Mouse (Mus musculus) stomach, embryonic 15.5 days (tissue): ENCODE results near the gene Olfr1229. TPM values are rescaled to one million over a fixed set of nuclear protein-coding genes. Genes with fewer than 3 reads are reported as not detected.

ENCODE experiments used
- ATAC-seq: fragments of 200-750 bp; cut with Nextera tagmentation; 2 replicates; pipeline ENCODE4 v1.8.0; 2017; ENCODE audit warnings: low read depth, moderate number of reproducible peaks, moderate TSS enrichment; ENCODE audit not compliant: insufficient read depth, low FRiP score
- H3K27ac ChIP-seq: fragments of 300-500 bp; sonication (generic); 2 replicates; pipeline ENCODE4 v1.5.1; 2015; ENCODE audit warnings: mild to moderate bottlenecking, inconsistent platforms
- H3K27me3 ChIP-seq: fragments of 300-500 bp; sonication (generic); replicated peaks from 2 replicates; pipeline ENCODE4 v1.6.1; 2015; ENCODE audit warnings: inconsistent platforms
- H3K36me3 ChIP-seq: fragments of 300-500 bp; sonication (generic); 2 replicates; pipeline ENCODE4 v1.6.1; 2015; ENCODE audit warnings: inconsistent platforms
- H3K4me1 ChIP-seq: fragments of 300-500 bp; sonication (generic); 2 replicates; pipeline ENCODE4 v1.6.1; 2015; ENCODE audit warnings: inconsistent platforms
- H3K4me2 ChIP-seq: fragments of 300-500 bp; sonication (generic); 2 replicates; pipeline ENCODE4 v1.6.1; 2015; ENCODE audit warnings: mild to moderate bottlenecking, inconsistent platforms
- H3K4me3 ChIP-seq: fragments of 300-500 bp; sonication (generic); replicated peaks from 2 replicates; pipeline ENCODE4 v1.5.1; 2015; ENCODE audit warnings: inconsistent platforms
- H3K9ac ChIP-seq: fragments of 300-500 bp; sonication (generic); 2 replicates; pipeline ENCODE4 v1.6.1; 2015; ENCODE audit warnings: inconsistent platforms
- H3K9me3 ChIP-seq: fragments of 300-500 bp; sonication (generic); 2 replicates; pipeline ENCODE4 v1.6.1; 2016; ENCODE audit warnings: inconsistent platforms
- WGBS: fragments of 180-500 bp; shearing (Covaris S2); methylation state at CpG from one replicate; pipeline ENCODE4 v1.1.7; 2015; 5-methylcytosine and 5-hydroxymethylcytosine counted together
- polyA plus RNA-seq: library from polyadenylated mRNA; unstranded; fragments of >200 nt; fragmentation: Nextera tagmentation; extraction: Ambion mirVana; gene quantifications from 2 replicates; pipeline ENCODE4 v1.2.1, GENCODE M21; 2015

Olfr1229 gene
- polyA plus RNA-seq, result not detected in 2 replicates

GRCm38 (mm10) chr2:89287914-89288313 is at the start of gene Olfr1229:
TSS of gene Olfr1229 (minus strand) at chr2:89288014.
- H3K36me3 ChIP-seq, result no peaks in the 10 kb centered on the region
- ATAC-seq, result no peak
- H3K9ac ChIP-seq, result no peak within 1 kb of the TSS
- no peak within 1 kb of the TSS for H3K4me3 ChIP-seq
- H3K27ac ChIP-seq, result no peak within 1 kb of the TSS
- WGBS, result 69% methylated on average over 2 of the region's 2 CpGs
- H3K27me3 ChIP-seq, result no peaks in the 10 kb centered on the region
- H3K4me1 ChIP-seq, result no peaks in the 10 kb centered on the region
- no peaks in the 10 kb centered on the region for H3K9me3 ChIP-seq
- no peak within 1 kb of the TSS for H3K4me2 ChIP-seq

GRCm38 (mm10) chr2:89329575-89329974 is 41.8 kb upstream of the Olfr1229 start, which contains the start of gene Olfr1232:
TSS of gene Olfr1232 (minus strand) at chr2:89329675.
- Histone ChIP-seq H3K4me3 (no peak within 1 kb of the TSS), H3K4me2 (no peak within 1 kb of the TSS), H3K27ac (no peak within 1 kb of the TSS), H3K9ac (no peak within 1 kb of the TSS), H3K27me3 (no peaks in the 10 kb centered on the region), H3K4me1 (no peaks in the 10 kb centered on the region), H3K36me3 (no peaks in the 10 kb centered on the region), H3K9me3 (no peaks in the 10 kb centered on the region)
- no peak for ATAC-seq

GRCm38 (mm10) chr2:89306974-89307373 is 19.2 kb upstream of the Olfr1229 start, which contains the start of gene Olfr1231:
TSS of gene Olfr1231 (minus strand) at chr2:89307074.
- H3K9me3 ChIP-seq, result no peaks in the 10 kb centered on the region
- 74% methylated on average over 2 of the region's 2 CpGs for WGBS
- H3K4me2 ChIP-seq, result no peak within 1 kb of the TSS
- H3K9ac ChIP-seq, result no peak within 1 kb of the TSS
- H3K4me3 ChIP-seq, result no peak within 1 kb of the TSS
- no peaks in the 10 kb centered on the region for H3K27me3 ChIP-seq
- H3K4me1 ChIP-seq, result no peaks in the 10 kb centered on the region
- no peak for ATAC-seq
- H3K27ac ChIP-seq, result no peak within 1 kb of the TSS
- H3K36me3 ChIP-seq, result no peaks in the 10 kb centered on the region

- ATAC-seq, result no peak
- 80% methylated on average over 1 of the region's 1 CpGs for WGBS
- Histone ChIP-seq H3K27ac (no peak within 1 kb of the TSS), H3K4me2 (no peak within 1 kb of the TSS), H3K4me1 (no peaks in the 10 kb centered on the region), H3K27me3 (no peaks in the 10 kb centered on the region), H3K9ac (no peak within 1 kb of the TSS), H3K4me3 (no peak within 1 kb of the TSS), H3K9me3 (no peaks in the 10 kb centered on the region), H3K36me3 (no peaks in the 10 kb centered on the region)
Observed at GRCm38 (mm10) chr2:89297168-89297567, 9.4 kb upstream of the Olfr1229 start, which contains the start of gene Olfr1230. TSS of gene Olfr1230 (minus strand) at chr2:89297268.

- H3K36me3 ChIP-seq, result no peaks in the 10 kb centered on the region
- no peak for ATAC-seq
- no peak within 1 kb of the TSS for H3K4me3 ChIP-seq
Observed at GRCm38 (mm10) chr2:89253962-89254361, 33.9 kb downstream of the Olfr1229 start, which contains the start of gene Olfr1228. TSS of gene Olfr1228 (minus strand) at chr2:89254062.

More at GRCm38 (mm10) chr2:89253962-89254361, 33.9 kb downstream of the Olfr1229 start, which contains the start of gene Olfr1228:
- Histone ChIP-seq H3K27ac (no peak within 1 kb of the TSS), H3K4me1 (no peaks in the 10 kb centered on the region), H3K27me3 (no peaks in the 10 kb centered on the region), H3K9ac (no peak within 1 kb of the TSS), H3K9me3 (no peaks in the 10 kb centered on the region), H3K4me2 (no peak within 1 kb of the TSS)

Other genes starting within 250 kb of the Olfr1229 start
- gene Olfr1218, start 226.8 kb downstream of the Olfr1229 start, polyA plus RNA-seq, result not detected in 2 replicates
- not detected in 2 replicates for gene Olfr1219, start 204.5 kb downstream of the Olfr1229 start, polyA plus RNA-seq
- gene Olfr1220, start 181.2 kb downstream of the Olfr1229 start, polyA plus RNA-seq, result not detected in 2 replicates
- not detected in 2 replicates for gene Olfr1221, start 170.7 kb downstream of the Olfr1229 start, polyA plus RNA-seq
- gene Olfr1222, start 155.0 kb downstream of the Olfr1229 start, polyA plus RNA-seq, result not detected in 2 replicates
- not detected in 2 replicates for gene Olfr1223, start 136.5 kb downstream of the Olfr1229 start, polyA plus RNA-seq
- not detected in 2 replicates for gene Olfr1224-ps1, start 123.9 kb downstream of the Olfr1229 start, polyA plus RNA-seq
- gene Olfr1225, start 113.3 kb downstream of the Olfr1229 start, polyA plus RNA-seq, result not detected in 2 replicates
- gene Olfr1226, start 88.0 kb downstream of the Olfr1229 start, polyA plus RNA-seq, result not detected in 2 replicates
- not detected in 2 replicates for gene Olfr1228, start 34.0 kb downstream of the Olfr1229 start, polyA plus RNA-seq
- not detected in 2 replicates for gene Olfr1230, start 9.3 kb upstream of the Olfr1229 start, polyA plus RNA-seq
- not detected in 2 replicates for gene Olfr1231, start 19.1 kb upstream of the Olfr1229 start, polyA plus RNA-seq
- not detected in 2 replicates for gene Olfr1232, start 41.7 kb upstream of the Olfr1229 start, polyA plus RNA-seq
- not detected in 2 replicates for gene Olfr1233, start 54.4 kb upstream of the Olfr1229 start, polyA plus RNA-seq
- gene Olfr1234, start 76.9 kb upstream of the Olfr1229 start, polyA plus RNA-seq, result not detected in 2 replicates
- not detected in 2 replicates for gene Olfr1238, start 121.7 kb upstream of the Olfr1229 start, polyA plus RNA-seq
- not detected in 2 replicates for gene Olfr1239, start 132.4 kb upstream of the Olfr1229 start, polyA plus RNA-seq
- gene Olfr1240, start 155.0 kb upstream of the Olfr1229 start, polyA plus RNA-seq, result not detected in 2 replicates
- gene Olfr1241, start 199.1 kb upstream of the Olfr1229 start, polyA plus RNA-seq, result not detected in 2 replicates
- not detected in 2 replicates for gene Olfr1242, start 210.3 kb upstream of the Olfr1229 start, polyA plus RNA-seq
- gene Olfr1243, start 243.5 kb upstream of the Olfr1229 start, polyA plus RNA-seq, result not detected in 2 replicates